Mouse (Mus musculus): Measurements from ENCODE around the gene Maml1. TPM values are rescaled to one million over a fixed set of nuclear protein-coding genes. Genes with fewer than 3 reads are reported as not detected.

The Maml1 gene
- total RNA-seq, 2 experiments from 2014 or later = 11.9 to 12.5 TPM

Small RNAs within 50 kb of the gene (microRNA-seq; reads per million reads assigned to microRNA genes)
- 1.2 reads per million for gene Mir6919

Other genes with a start within 250 kb of the Maml1 start
- 10 to 100 TPM; 47.1 to 56.9 TPM for gene Tbc1d9b, start 160.9 kb downstream of the Maml1 start, total RNA-seq (2021)
- gene Mrnip, start 117.9 kb downstream of the Maml1 start, total RNA-seq (2021) = 10 to 100 TPM; 19.1 to 20.3 TPM
- 100 to 1,000 TPM; 262 to 293 TPM for gene Sqstm1, start 81.5 kb downstream of the Maml1 start, total RNA-seq (2021)
- 100 to 1,000 TPM; 179 to 189 TPM for gene Mgat4b, start 81.4 kb downstream of the Maml1 start, total RNA-seq (2021)
- 1 to 10 TPM; 3.1 to 4.1 TPM for gene Ltc4s, start 53.7 kb downstream of the Maml1 start, total RNA-seq (2021)
- 100 to 1,000 TPM; 377 to 394 TPM for gene Canx, start 33.4 kb upstream of the Maml1 start, total RNA-seq (2021)
- gene Cby3, start 62.2 kb upstream of the Maml1 start, total RNA-seq (2021) = not detected
- gene Hnrnph1, start 84.7 kb upstream of the Maml1 start, total RNA-seq (2021) = 100 to 1,000 TPM; 508 to 515 TPM
- gene Rufy1, start 138.8 kb upstream of the Maml1 start, total RNA-seq (2021) = 10 to 100 TPM; 21.3 to 22.5 TPM